In genomic region chr11:116332983-116333270, GRCm38 (mm10) we compare ENCODE assay signal across 9 mouse cellular contexts. TPM values are rescaled to one million over a fixed set of nuclear protein-coding genes. Genes with fewer than 3 reads are reported as not detected.
A peak's percentile ranks its signal among the peaks of the same experiment; 100 is the strongest.
DNase-seq lines count a peak whose midpoint lies in the region; ATAC-seq and TF ChIP-seq lines count a peak whose summit lies in the region.
"Had no signal": no experiment of that assay in that cellular context is flagged by ENCODE, and none has a peak within 500 bp of the region (broad histone marks: within the 10 kb centered on the region; RNA-seq: fewer than 3 reads in every experiment).

No protein-coding gene starts in this region.

- DNase-seq in lung, adult 2 months: no peak
- no peak for DNase-seq in hindbrain, embryonic 14.5 days (ENCODE audit: low spot score)
- DNase-seq in kidney, postnatal 36 days: peak; percentile 22 to 49
- no peak for DNase-seq in right cerebral cortex, postnatal 4 days
- no peak for DNase-seq in lung, postnatal 36 days
- no peak for DNase-seq in cerebellum, postnatal 36 days
- DNase-seq: cerebellum, adult 9-10 months had no signal

- H3K4me2 ChIP-seq in lung, embryonic 16.5 days (ENCODE audit: low read depth, low read length): no peak overlapping the region
- H3K4me2 ChIP-seq in hindbrain, embryonic 14.5 days (replicated peaks): peak overlapping the region; percentile 98
- peak overlapping the region; percentile 85 for H3K4me2 ChIP-seq in neural tube, embryonic 13.5 days

- TF ChIP-seq POLR2A in lung, adult 2 months (IDR thresholded peaks at IDR 0.05; ENCODE audit: borderline replicate concordance, extremely low read depth, low read depth, low read length): no peak

- H3K36me3 ChIP-seq in lung, embryonic 16.5 days (ENCODE audit: control insufficient read depth, insufficient read depth, low read length): no peaks in the 10 kb centered on the region
- no peaks in the 10 kb centered on the region for H3K36me3 ChIP-seq in hindbrain, embryonic 14.5 days (replicated peaks; ENCODE audit: control insufficient read depth, insufficient read depth)
- 0 out of 2 replicates have a peak, but pooled peaks cover 3% of the 10 kb centered on the region for H3K36me3 ChIP-seq in neural tube, embryonic 13.5 days

- WGBS in lung, embryonic 16.5 days: 81% methylated on average over 3 of the region's 3 CpGs
- 95% methylated on average over 3 of the region's 3 CpGs for WGBS in lung, adult 2 months
- WGBS in hindbrain, embryonic 14.5 days: 58% methylated on average over 3 of the region's 3 CpGs
- 63% methylated on average over 3 of the region's 3 CpGs for WGBS in neural tube, embryonic 13.5 days

- no peak for TF ChIP-seq CTCF in lung, adult 2 months (IDR thresholded peaks at IDR 0.05; ENCODE audit: insufficient read depth, low read length)

- H3K4me1 ChIP-seq in lung, embryonic 16.5 days (replicated peaks; ENCODE audit: control insufficient read depth, insufficient read depth, low read length): peaks cover 38% of the 10 kb centered on the region
- peaks cover 3% of the 10 kb centered on the region for H3K4me1 ChIP-seq in lung, adult 2 months (ENCODE audit: control insufficient read depth, insufficient read depth, low read length)
- H3K4me1 ChIP-seq in hindbrain, embryonic 14.5 days (replicated peaks; ENCODE audit: control insufficient read depth, insufficient read depth, low read length): peaks cover 57% of the 10 kb centered on the region
- peaks cover 88% of the 10 kb centered on the region for H3K4me1 ChIP-seq in neural tube, embryonic 13.5 days (replicated peaks)

- peaks cover 25% of the 10 kb centered on the region for H3K27me3 ChIP-seq in lung, embryonic 16.5 days (ENCODE audit: control insufficient read depth, insufficient read depth, low read depth, low read length)
- H3K27me3 ChIP-seq in hindbrain, embryonic 14.5 days (ENCODE audit: control insufficient read depth, insufficient read depth, low read length): peaks cover 18% of the 10 kb centered on the region
- peaks cover 24% of the 10 kb centered on the region for H3K27me3 ChIP-seq in neural tube, embryonic 13.5 days

- H3K27ac ChIP-seq in lung, embryonic 16.5 days (ENCODE audit: low read length): no peak overlapping the region
- H3K27ac ChIP-seq in hindbrain, embryonic 14.5 days: peak overlapping the region; percentile 45
- H3K27ac ChIP-seq in neural tube, embryonic 13.5 days (replicated peaks): peak overlapping the region; percentile 61

- H3K4me3 ChIP-seq in lung, embryonic 16.5 days (ENCODE audit: low read length): no peak overlapping the region
- no peak overlapping the region for H3K4me3 ChIP-seq in lung, adult 2 months (replicated peaks; ENCODE audit: extremely low read depth, low read depth, low read length)
- peak overlapping the region; percentile 45; the same call in 1 of the 2 replicates for H3K4me3 ChIP-seq in hindbrain, embryonic 14.5 days (replicated peaks; ENCODE audit: low read length)
- no peak overlapping the region for H3K4me3 ChIP-seq in neural tube, embryonic 13.5 days

- H3K9me3 ChIP-seq in lung, embryonic 16.5 days (ENCODE audit: control insufficient read depth, low read length): no peaks in the 10 kb centered on the region
- H3K9me3 ChIP-seq in hindbrain, embryonic 14.5 days (ENCODE audit: control insufficient read depth, low read length): no peaks in the 10 kb centered on the region
- no peaks in the 10 kb centered on the region for H3K9me3 ChIP-seq in neural tube, embryonic 13.5 days

- ATAC-seq in lung, embryonic 16.5 days (ENCODE audit: low read depth): no peak
- no peak for ATAC-seq in hindbrain, embryonic 14.5 days (ENCODE audit: low FRiP score)
- no peak for ATAC-seq in neural tube, embryonic 13.5 days (ENCODE audit: low read depth)

- 0 out of 2 replicates have a peak overlapping the region, but pooled peaks have one; percentile 19 for H3K9ac ChIP-seq in lung, embryonic 16.5 days (ENCODE audit: low read length)
- H3K9ac ChIP-seq in hindbrain, embryonic 14.5 days: 0 out of 2 replicates have a peak overlapping the region, but pooled peaks have one; percentile 1
- H3K9ac ChIP-seq in neural tube, embryonic 13.5 days: peak overlapping the region; percentile 41

RNA-seq across cellular contexts. Expression of gene Foxj1, which starts 2.3 kb away (rescaled TPM):
- 22.1 and 24.6 TPM in 2 replicates for polyA plus RNA-seq in lung, embryonic 16.5 days (2015; fragmentation: Nextera tagmentation; extraction: Ambion mirVana)
- polyA plus RNA-seq in lung, adult 2 months (2012; rRNA removed): 78.4 and 114 TPM in 2 replicates
- polyA plus RNA-seq in hindbrain, embryonic 14.5 days (2014; fragmentation: Nextera tagmentation; extraction: Ambion mirVana): 13.1 and 16.2 TPM in 2 replicates
- polyA plus RNA-seq in neural tube, embryonic 13.5 days (2015; fragmentation: Nextera tagmentation; extraction: Ambion mirVana): 7.8 and 8.1 TPM in 2 replicates

RNA-seq across cellular contexts. Expression of gene Exoc7, which starts 25.9 kb away (rescaled TPM):
- 62.8 and 68.5 TPM in 2 replicates for polyA plus RNA-seq in lung, embryonic 16.5 days (2015; fragmentation: Nextera tagmentation; extraction: Ambion mirVana)
- 29.9 and 33.2 TPM in 2 replicates for polyA plus RNA-seq in lung, adult 2 months (2012; rRNA removed)
- polyA plus RNA-seq in hindbrain, embryonic 14.5 days (2014; fragmentation: Nextera tagmentation; extraction: Ambion mirVana): 115 and 118 TPM in 2 replicates
- polyA plus RNA-seq in neural tube, embryonic 13.5 days (2015; fragmentation: Nextera tagmentation; extraction: Ambion mirVana): 81.5 and 88.7 TPM in 2 replicates

RNA-seq across cellular contexts. Expression of gene Galr2, which starts 52.2 kb away (rescaled TPM):
- 0.21 and 0.25 TPM in 2 replicates for polyA plus RNA-seq in lung, embryonic 16.5 days (2015; fragmentation: Nextera tagmentation; extraction: Ambion mirVana)
- 0.10 and 0.18 TPM in 2 replicates for polyA plus RNA-seq in lung, adult 2 months (2012; rRNA removed)
- 0.55 and 0.57 TPM in 2 replicates for polyA plus RNA-seq in hindbrain, embryonic 14.5 days (2014; fragmentation: Nextera tagmentation; extraction: Ambion mirVana)
- polyA plus RNA-seq in neural tube, embryonic 13.5 days (2015; fragmentation: Nextera tagmentation; extraction: Ambion mirVana): 1.1 and 1.2 TPM in 2 replicates

RNA-seq across cellular contexts. Expression of gene Srp68, which starts 58.9 kb away (rescaled TPM):
- 75.3 and 79.2 TPM in 2 replicates for polyA plus RNA-seq in lung, embryonic 16.5 days (2015; fragmentation: Nextera tagmentation; extraction: Ambion mirVana)
- 29.7 and 42.9 TPM in 2 replicates for polyA plus RNA-seq in lung, adult 2 months (2012; rRNA removed)
- polyA plus RNA-seq in hindbrain, embryonic 14.5 days (2014; fragmentation: Nextera tagmentation; extraction: Ambion mirVana): 52.0 and 54.0 TPM in 2 replicates
- polyA plus RNA-seq in neural tube, embryonic 13.5 days (2015; fragmentation: Nextera tagmentation; extraction: Ambion mirVana): 64.0 and 64.4 TPM in 2 replicates

Comparison
In these comparisons a context has a peak if more than half of its experiments do, and no peak if none do; other contexts are left out.
1. DNase-seq: peak in kidney, postnatal 36 days (2 of 2); none in lung, adult 2 months (single experiment), hindbrain, embryonic 14.5 days (single experiment), right cerebral cortex, postnatal 4 days (single experiment), lung, postnatal 36 days (single experiment) and cerebellum, postnatal 36 days (0 of 2).
2. Peak in every context shown above with its lines, with median percentiles within 50 percentile points of each other: H3K9ac ChIP-seq.